ENCODE assay signal across 7 mouse cellular contexts in genomic region chr7:12909498-12909962, GRCm38 (mm10). TPM values are rescaled to one million over a fixed set of nuclear protein-coding genes. Genes with fewer than 3 reads are reported as not detected.
A peak's percentile ranks its signal among the peaks of the same experiment; 100 is the strongest.
DNase-seq lines count a peak whose midpoint lies in the region; ATAC-seq and TF ChIP-seq lines count a peak whose summit lies in the region.

No protein-coding gene starts in this region.

- H3K4me2 ChIP-seq in intestine, postnatal 0 days (replicated peaks; ENCODE audit: low read depth) = peak overlapping the region; percentile 69

- peak overlapping the region; percentile 55 for H3K4me3 ChIP-seq in intestine, postnatal 0 days (ENCODE audit: low read depth, low read length)
- H3K4me3 ChIP-seq in midbrain, embryonic 10.5 days = peak overlapping the region; percentile 59

- H3K4me1 ChIP-seq in intestine, postnatal 0 days (replicated peaks; ENCODE audit: control insufficient read depth, insufficient read depth, low read length) = 0 out of 2 replicates have a peak, but pooled peaks cover 3% of the 10 kb centered on the region
- H3K4me1 ChIP-seq in midbrain, embryonic 10.5 days = peaks cover 11% of the 10 kb centered on the region

- 38% methylated on average over 7 of the region's 7 CpGs for WGBS in intestine, postnatal 0 days
- WGBS in midbrain, embryonic 10.5 days = 41% methylated on average over 7 of the region's 7 CpGs

- peak; percentile 86 for TF ChIP-seq CTCF in intestine, postnatal 0 days (IDR thresholded peaks at IDR 0.05; ENCODE audit: low read depth)

- no peaks in the 10 kb centered on the region for H3K27me3 ChIP-seq in intestine, postnatal 0 days (replicated peaks; ENCODE audit: control insufficient read depth, insufficient read depth, low read length)
- H3K27me3 ChIP-seq in midbrain, embryonic 10.5 days (ENCODE audit: low read depth, poor library complexity, severe bottlenecking) = no peaks in the 10 kb centered on the region

- ATAC-seq in granulocyte monocyte progenitor cell, adult 5-6 weeks (replicated peaks; ENCODE audit: poor library complexity, severe bottlenecking) = peak; percentile 69
- ATAC-seq in intestine, postnatal 0 days = peak; percentile 40

- intact Hi-C loops in left cerebral cortex, postnatal 4 days (cut with DNase I) = no loop called here

- H3K9ac ChIP-seq in intestine, postnatal 0 days (ENCODE audit: low read depth, low read length) = peak overlapping the region; percentile 71

- peak; percentile 59 for DNase-seq in adrenal gland, adult 8-10 months
- DNase-seq in embryo, embryonic 11 days = peak; percentile 83
- peak; percentile 75 for DNase-seq in left cerebral cortex, postnatal 4 days
- peak; percentile 68 for DNase-seq in midbrain, embryonic 10.5 days (ENCODE audit: low spot score)
- peak; percentile 71 for DNase-seq in right cerebral cortex, postnatal 4 days

- H3K36me3 ChIP-seq in intestine, postnatal 0 days (ENCODE audit: control insufficient read depth, insufficient read depth) = peaks cover 23% of the 10 kb centered on the region
- peaks cover 48% of the 10 kb centered on the region for H3K36me3 ChIP-seq in midbrain, embryonic 10.5 days

- H3K27ac ChIP-seq in intestine, postnatal 0 days (ENCODE audit: low read depth, low read length) = peak overlapping the region; percentile 93
- peak overlapping the region; percentile 86 for H3K27ac ChIP-seq in midbrain, embryonic 10.5 days (replicated peaks)

- no peaks in the 10 kb centered on the region for H3K9me3 ChIP-seq in intestine, postnatal 0 days (ENCODE audit: control insufficient read depth)
- no peaks in the 10 kb centered on the region for H3K9me3 ChIP-seq in midbrain, embryonic 10.5 days (replicated peaks)

RNA-seq across cellular contexts. Expression of gene Zscan22, which starts 11.9 kb away (rescaled TPM):
- 10 to 100 TPM; 12.0 to 19.1 (median 16.4) TPM for total RNA-seq in adrenal gland, adult 8-10 months (2022)
- 26.6 and 32.4 TPM in 2 replicates for total RNA-seq in granulocyte monocyte progenitor cell, adult 5-6 weeks (2014; fragmentation: Nextera tagmentation)
- total RNA-seq in granulocyte monocyte progenitor cell, adult 5-6 weeks (2017) = 4.8 and 8.1 TPM in 2 replicates
- polyA plus RNA-seq in intestine, postnatal 0 days (2015; fragmentation: Nextera tagmentation; extraction: Ambion mirVana) = 4.0 and 4.4 TPM in 2 replicates
- 10 to 100 TPM; 13.1 to 13.7 TPM for total RNA-seq in left cerebral cortex, postnatal 4 days (2021)
- polyA plus RNA-seq in midbrain, embryonic 10.5 days (2016; fragmentation: Nextera tagmentation; extraction: Ambion mirVana) = 16.3 and 17.7 TPM in 2 replicates

RNA-seq across cellular contexts. Expression of gene Rps5, which starts 12.6 kb away (rescaled TPM):
- total RNA-seq in adrenal gland, adult 8-10 months (2022) = 100 to 1,000 TPM; 901 to 965 (median 918) TPM
- total RNA-seq in granulocyte monocyte progenitor cell, adult 5-6 weeks (2014; fragmentation: Nextera tagmentation) = 2,621 and 2,837 TPM in 2 replicates
- 1,142 and 1,421 TPM in 2 replicates for total RNA-seq in granulocyte monocyte progenitor cell, adult 5-6 weeks (2017)
- 555 and 561 TPM in 2 replicates for polyA plus RNA-seq in intestine, postnatal 0 days (2015; fragmentation: Nextera tagmentation; extraction: Ambion mirVana)
- total RNA-seq in left cerebral cortex, postnatal 4 days (2021) = 100 to 1,000 TPM; 784 to 787 TPM
- 886 and 1,011 TPM in 2 replicates for polyA plus RNA-seq in midbrain, embryonic 10.5 days (2016; fragmentation: Nextera tagmentation; extraction: Ambion mirVana)

RNA-seq across cellular contexts. Expression of gene Rnf225, which starts 17.7 kb away (rescaled TPM):
- total RNA-seq in adrenal gland, adult 8-10 months (2022) = under 1 TPM; 0.20 to 0.38 (median 0.34) TPM
- total RNA-seq in granulocyte monocyte progenitor cell, adult 5-6 weeks (2014; fragmentation: Nextera tagmentation) = 0.92 and 0.95 TPM in 2 replicates
- 0.26 and 0.88 TPM in 2 replicates for total RNA-seq in granulocyte monocyte progenitor cell, adult 5-6 weeks (2017)
- polyA plus RNA-seq in intestine, postnatal 0 days (2015; fragmentation: Nextera tagmentation; extraction: Ambion mirVana) = 0.05 and 0.09 TPM in 2 replicates
- total RNA-seq in left cerebral cortex, postnatal 4 days (2021) = 1 to 10 TPM; 1.2 to 1.6 TPM
- polyA plus RNA-seq in midbrain, embryonic 10.5 days (2016; fragmentation: Nextera tagmentation; extraction: Ambion mirVana) = 0.47 and 0.83 TPM in 2 replicates

RNA-seq across cellular contexts. Expression of gene Zfp128, which starts 28.6 kb away (rescaled TPM):
- total RNA-seq in adrenal gland, adult 8-10 months (2022) = 1 to 10 TPM; 3.5 to 6.3 (median 4.1) TPM
- total RNA-seq in granulocyte monocyte progenitor cell, adult 5-6 weeks (2014; fragmentation: Nextera tagmentation) = 3.4 and 3.6 TPM in 2 replicates
- 2.5 and 3.1 TPM in 2 replicates for total RNA-seq in granulocyte monocyte progenitor cell, adult 5-6 weeks (2017)
- 0.97 and 1.2 TPM in 2 replicates for polyA plus RNA-seq in intestine, postnatal 0 days (2015; fragmentation: Nextera tagmentation; extraction: Ambion mirVana)
- total RNA-seq in left cerebral cortex, postnatal 4 days (2021) = 10 to 100 TPM in 1 of 2 experiments, 1 to 10 TPM in 1; 9.9 to 10.2 TPM
- 5.5 and 5.7 TPM in 2 replicates for polyA plus RNA-seq in midbrain, embryonic 10.5 days (2016; fragmentation: Nextera tagmentation; extraction: Ambion mirVana)

RNA-seq across cellular contexts. Expression of gene Zfp324, which starts 56.1 kb away (rescaled TPM):
- 10 to 100 TPM; 11.9 to 15.8 (median 13.8) TPM for total RNA-seq in adrenal gland, adult 8-10 months (2022)
- 5.9 and 8.6 TPM in 2 replicates for total RNA-seq in granulocyte monocyte progenitor cell, adult 5-6 weeks (2014; fragmentation: Nextera tagmentation)
- total RNA-seq in granulocyte monocyte progenitor cell, adult 5-6 weeks (2017) = 7.6 and 7.8 TPM in 2 replicates
- polyA plus RNA-seq in intestine, postnatal 0 days (2015; fragmentation: Nextera tagmentation; extraction: Ambion mirVana) = 4.0 and 4.1 TPM in 2 replicates
- 10 to 100 TPM; 17.5 to 17.8 TPM for total RNA-seq in left cerebral cortex, postnatal 4 days (2021)
- 11.4 and 13.2 TPM in 2 replicates for polyA plus RNA-seq in midbrain, embryonic 10.5 days (2016; fragmentation: Nextera tagmentation; extraction: Ambion mirVana)

Comparison
In these comparisons a context has a peak if more than half of its experiments do, and no peak if none do; other contexts are left out.
1. Peak in every context shown above with its lines: DNase-seq, ATAC-seq, H3K4me3 ChIP-seq and H3K27ac ChIP-seq.